Mouse (Mus musculus) ES-E14 (cell line): ENCODE measurements around the gene Olfr1357. TPM values are rescaled to one million over a fixed set of nuclear protein-coding genes. Genes with fewer than 3 reads are reported as not detected.

Experiments used
- DNase-seq: peaks from one replicate; pipeline ENCODE4 v3.0.0-alpha.2; 2013; ENCODE audit warnings: low read depth, low spot score
- H3K27ac ChIP-seq: 2 replicates; pipeline ENCODE4 v1.5.1; 2012; ENCODE audit warnings: low read depth, mild to moderate bottlenecking, low read length, moderate library complexity, mixed read lengths; ENCODE audit not compliant: poor library complexity, insufficient read depth, severe bottlenecking
- H3K36me3 ChIP-seq: 2 replicates; pipeline ENCODE4 v1.6.1; 2012; ENCODE audit warnings: mild to moderate bottlenecking, low read length, moderate library complexity, mixed read lengths; ENCODE audit not compliant: control insufficient read depth, poor library complexity, insufficient read depth, severe bottlenecking
- H3K4me1 ChIP-seq, 2 experiments: fragments of 150-350 bp in 1 of 2; sonication (generic) in 1 of 2; 2 replicates each; pipeline ENCODE4 v1.6.1; 2012; ENCODE audit warnings: low read length in 2 of 2, mild to moderate bottlenecking in 1 of 2, mixed read lengths in 1 of 2; ENCODE audit not compliant: control insufficient read depth in 2 of 2, insufficient read depth in 2 of 2, poor library complexity in 1 of 2
- H3K4me3 ChIP-seq, 2 experiments: fragments of 150-350 bp in 1 of 2; sonication (generic) in 1 of 2; 2 replicates each; pipeline ENCODE4 v1.5.1; 2012; ENCODE audit warnings: low read length in 2 of 2, low read depth in 1 of 2, mild to moderate bottlenecking in 1 of 2, mixed read lengths in 1 of 2; ENCODE audit not compliant: insufficient read depth in 1 of 2, poor library complexity in 1 of 2, severe bottlenecking in 1 of 2
- H3K9ac ChIP-seq: 2 replicates; pipeline ENCODE4 v1.6.1; 2012; ENCODE audit warnings: low read depth, mild to moderate bottlenecking, low read length, mixed read lengths; ENCODE audit not compliant: poor library complexity, insufficient read depth, severe bottlenecking
- H3K9me3 ChIP-seq: fragments of 150-350 bp; sonication (generic); 2 replicates; pipeline ENCODE4 v1.6.1; 2012; ENCODE audit warnings: low read depth, mild to moderate bottlenecking, low read length; ENCODE audit not compliant: control insufficient read depth, insufficient read depth
- CHD2 ChIP-seq: IDR thresholded peaks from 2 replicates; pipeline ENCODE4 v1.6.1; 2014; ENCODE audit warnings: mild to moderate bottlenecking, low read depth, low read length, inconsistent platforms
- HCFC1 ChIP-seq: IDR thresholded peaks from 2 replicates; pipeline ENCODE4 v1.6.1; 2012; ENCODE audit warnings: low read length, inconsistent platforms, borderline replicate concordance; ENCODE audit not compliant: insufficient read depth
- MAFK ChIP-seq: IDR thresholded peaks from 2 replicates; pipeline ENCODE4 v1.6.1; 2014; ENCODE audit warnings: mild to moderate bottlenecking, low read depth, low read length, inconsistent platforms; ENCODE audit not compliant: insufficient read depth
- ZC3H11A ChIP-seq: IDR thresholded peaks from 2 replicates; pipeline ENCODE4 v1.6.1; 2012; ENCODE audit warnings: low read depth, mild to moderate bottlenecking, inconsistent platforms, low read length, borderline replicate concordance
- ZNF384 ChIP-seq: IDR thresholded peaks from 2 replicates; pipeline ENCODE4 v1.6.1; 2012; ENCODE audit warnings: low read depth, low read length, inconsistent platforms
- in situ Hi-C, 2 experiments: fragments of 600-800 bp; cut with MboI; formaldehyde crosslinking; loops; one replicate each; pipeline ENCODE4 v1.15.1; 2025; ENCODE audit warnings: low sequenced_read_pairs in 2 of 2, inconsistent platforms in 1 of 2; ENCODE audit not compliant: unreplicated experiment in 2 of 2
- total RNA-seq: library from RNA; depleted of rRNA; stranded (reverse); fragments of 300-350 nt; gene quantifications from 2 replicates; pipeline ENCODE4 v1.2.3, GENCODE M21; 2012

The Olfr1357 gene
- total RNA-seq, 1 experiment: not detected

GRCm38 (mm10) chr10:78586026-78586425, 31.8 kb downstream of the Olfr1357 start:
- in situ Hi-C loops: no loop called here
- no peak overlapping the region for H3K9ac ChIP-seq
- peaks cover 3% of the 10 kb centered on the region; the same call in 1 of the 2 replicates for H3K36me3 ChIP-seq
- TF ChIP-seq MAFK (no peak), CHD2 (no peak), ZNF384 (no peak), ZC3H11A (no peak), HCFC1 (no peak)
- H3K27ac ChIP-seq: no peak overlapping the region
- H3K4me3 ChIP-seq: peak overlapping the region; percentile 8 to 44; a peak in 2 of 4 replicates
- H3K9me3 ChIP-seq: no peaks in the 10 kb centered on the region
- peaks cover 2 to 3% of the 10 kb centered on the region in 2 experiments; a peak in 1 of 4 replicates for H3K4me1 ChIP-seq
- no peak for DNase-seq

- in situ Hi-C loops: no loop called here
- no peak overlapping the region for H3K27ac ChIP-seq
- H3K4me3 ChIP-seq: peak overlapping the region in 1 of 2 experiments; percentile 44; a peak in 2 of 4 replicates
- H3K36me3 ChIP-seq: peaks cover 5% of the 10 kb centered on the region; the same call in 1 of the 2 replicates
- peaks cover 2 to 3% of the 10 kb centered on the region in 2 experiments; a peak in 1 of 4 replicates for H3K4me1 ChIP-seq
- H3K9ac ChIP-seq: no peak overlapping the region
- DNase-seq: no peak
- no peaks in the 10 kb centered on the region for H3K9me3 ChIP-seq
- no peak for TF ChIP-seq ZC3H11A
- no peak for TF ChIP-seq MAFK
- TF ChIP-seq ZNF384: no peak
- TF ChIP-seq HCFC1: no peak
- TF ChIP-seq CHD2: no peak
Observed at GRCm38 (mm10) chr10:78585606-78586005, 32.3 kb downstream of the Olfr1357 start.

GRCm38 (mm10) chr10:78584996-78585395, 32.9 kb downstream of the Olfr1357 start:
- Histone ChIP-seq H3K27ac (no peak overlapping the region), H3K4me1 (peaks cover 2 to 3% of the 10 kb centered on the region in 2 experiments; a peak in 1 of 4 replicates), H3K4me3 (no peak overlapping the region), H3K36me3 (peaks cover 5% of the 10 kb centered on the region; the same call in 1 of the 2 replicates), H3K9ac (no peak overlapping the region), H3K9me3 (no peaks in the 10 kb centered on the region)
- in situ Hi-C loops: no loop called here
- no peak for DNase-seq
- TF ChIP-seq CHD2 (no peak), MAFK (no peak), HCFC1 (no peak), ZC3H11A (no peak), ZNF384 (no peak)

- in situ Hi-C loops: no loop called here
- Histone ChIP-seq H3K9ac (no peak overlapping the region), H3K36me3 (peaks cover 11% of the 10 kb centered on the region), H3K4me3 (no peak overlapping the region), H3K27ac (no peak overlapping the region), H3K4me1 (peaks cover 2 to 3% of the 10 kb centered on the region in 2 experiments; a peak in 1 of 4 replicates), H3K9me3 (no peaks in the 10 kb centered on the region)
- TF ChIP-seq MAFK (no peak), CHD2 (no peak), ZC3H11A (no peak), HCFC1 (no peak), ZNF384 (no peak)
- DNase-seq: no peak
Observed at GRCm38 (mm10) chr10:78583939-78584338, 33.9 kb downstream of the Olfr1357 start.

GRCm38 (mm10) chr10:78583347-78583746, 34.5 kb downstream of the Olfr1357 start:
- Histone ChIP-seq H3K9ac (no peak overlapping the region), H3K36me3 (peaks cover 11% of the 10 kb centered on the region), H3K27ac (no peak overlapping the region), H3K9me3 (no peaks in the 10 kb centered on the region), H3K4me1 (peaks cover 2 to 3% of the 10 kb centered on the region in 2 experiments; a peak in 1 of 4 replicates), H3K4me3 (no peak overlapping the region)
- DNase-seq: no peak
- in situ Hi-C loops: no loop called here
- TF ChIP-seq ZNF384 (no peak), CHD2 (no peak), MAFK (no peak), ZC3H11A (no peak), HCFC1 (no peak)
